Mouse (Mus musculus) liver, adult 2 months (tissue): ENCODE results near the gene Nr2e1. TPM values are rescaled to one million over a fixed set of nuclear protein-coding genes. Genes with fewer than 3 reads are reported as not detected.
A peak's percentile ranks its signal among the peaks of the same experiment; 100 is the strongest.

ENCODE experiments used
- DNase-seq: peaks from one replicate; pipeline ENCODE4 v3.0.0-alpha.2; 2011; ENCODE audit warnings: low read depth, low spot score; ENCODE audit errors: extremely low read depth
- H3K27ac ChIP-seq: fragments of 200-500 bp; replicated peaks from 2 replicates; pipeline ENCODE4 v1.5.1; 2012; ENCODE audit warnings: low read depth, mild to moderate bottlenecking, control low read depth, inconsistent platforms, low read length; ENCODE audit not compliant: insufficient read depth
- H3K27me3 ChIP-seq: fragments of 200-500 bp; 2 replicates; pipeline ENCODE4 v1.6.1; 2012; ENCODE audit warnings: mild to moderate bottlenecking, moderate library complexity, low read length, inconsistent platforms; ENCODE audit not compliant: control insufficient read depth, insufficient read depth
- H3K36me3 ChIP-seq: fragments of 200-500 bp; 2 replicates; pipeline ENCODE4 v1.6.1; 2012; ENCODE audit warnings: low read length, inconsistent platforms; ENCODE audit not compliant: control insufficient read depth, insufficient read depth
- H3K4me1 ChIP-seq: fragments of 200-500 bp; 2 replicates; pipeline ENCODE4 v1.6.1; 2011; ENCODE audit warnings: low read length; ENCODE audit not compliant: control insufficient read depth, insufficient read depth
- H3K4me3 ChIP-seq: fragments of 200-500 bp; 2 replicates; pipeline ENCODE4 v1.5.1; 2011; ENCODE audit warnings: low read depth, mild to moderate bottlenecking, control low read depth, low read length, moderate library complexity; ENCODE audit not compliant: insufficient read depth
- H3K79me2 ChIP-seq: fragments of 200-500 bp; 2 replicates; pipeline ENCODE4 v1.6.1; 2012; ENCODE audit warnings: inconsistent platforms, mild to moderate bottlenecking, low read length, moderate library complexity; ENCODE audit not compliant: control insufficient read depth, insufficient read depth
- H3K9ac ChIP-seq: fragments of 200-500 bp; 2 replicates; pipeline ENCODE4 v1.6.1; 2012; ENCODE audit warnings: low read depth, mild to moderate bottlenecking, control low read depth, inconsistent platforms, low read length
- CTCF ChIP-seq: fragments of 200-500 bp; IDR thresholded peaks from 2 replicates; pipeline ENCODE4 v1.5.1; 2011; ENCODE audit warnings: low read depth, low read length, control low read depth
- POLR2A ChIP-seq: fragments of 200-500 bp; IDR thresholded peaks from 2 replicates; pipeline ENCODE4 v1.6.1; 2011; ENCODE audit warnings: low read length, control low read depth; ENCODE audit not compliant: insufficient read depth; ENCODE audit errors: extremely low read depth
- WGBS: fragments of 180-500 bp; shearing (Covaris S2); methylation state at CpG from one replicate; pipeline ENCODE4 v1.1.7; 2018; 5-methylcytosine and 5-hydroxymethylcytosine counted together
- polyA plus RNA-seq: library from polyadenylated mRNA; depleted of rRNA; stranded (reverse); fragments of >200 nt; gene quantifications from 2 replicates; pipeline ENCODE4 v1.2.3, GENCODE M21; 2012
- total RNA-seq: library from RNA; depleted of rRNA; stranded (reverse); fragments of >200 nt; gene quantifications from 2 replicates; pipeline ENCODE4 v1.2.3, GENCODE M21; 2014

The Nr2e1 gene
- total and polyA plus RNA-seq, 2 experiments: not detected

- Histone ChIP-seq H3K79me2 (no peaks in the 10 kb centered on the region), H3K4me3 (no peak overlapping the region), H3K36me3 (no peaks in the 10 kb centered on the region), H3K27me3 (peaks cover 41% of the 10 kb centered on the region), H3K9ac (no peak overlapping the region), H3K27ac (no peak overlapping the region), H3K4me1 (no peaks in the 10 kb centered on the region)
- 4% methylated on average over 10 of the region's 10 CpGs for WGBS
- TF ChIP-seq POLR2A (no peak), CTCF (no peak)
- no peak for DNase-seq
These were observed 8.8 kb downstream of the Nr2e1 start for GRCm38 (mm10) chr10:42574639-42575038.

GRCm38 (mm10) chr10:42572971-42573370 is 10.5 kb downstream of the Nr2e1 start:
- no peak for TF ChIP-seq CTCF
- no peak for TF ChIP-seq POLR2A
- no peaks in the 10 kb centered on the region for H3K36me3 ChIP-seq
- no peak overlapping the region for H3K9ac ChIP-seq
- 4% methylated on average over 15 of the region's 15 CpGs for WGBS
- H3K4me3 ChIP-seq: no peak overlapping the region
- H3K27me3 ChIP-seq: peaks cover 30% of the 10 kb centered on the region
- H3K79me2 ChIP-seq: no peaks in the 10 kb centered on the region
- no peak overlapping the region for H3K27ac ChIP-seq
- DNase-seq: no peak
- no peaks in the 10 kb centered on the region for H3K4me1 ChIP-seq

GRCm38 (mm10) chr10:42572567-42572966 is 10.9 kb downstream of the Nr2e1 start:
- Histone ChIP-seq H3K4me1 (no peaks in the 10 kb centered on the region), H3K4me3 (no peak overlapping the region), H3K36me3 (no peaks in the 10 kb centered on the region), H3K27me3 (peaks cover 28% of the 10 kb centered on the region), H3K79me2 (no peaks in the 10 kb centered on the region), H3K27ac (no peak overlapping the region), H3K9ac (no peak overlapping the region)
- no peak for TF ChIP-seq CTCF
- TF ChIP-seq POLR2A: no peak
- 3% methylated on average over 20 of the region's 20 CpGs for WGBS
- DNase-seq: no peak

GRCm38 (mm10) chr10:42562272-42562671 is 21.2 kb downstream of the Nr2e1 start:
- Histone ChIP-seq H3K36me3 (no peaks in the 10 kb centered on the region), H3K27me3 (peaks cover 11% of the 10 kb centered on the region), H3K9ac (no peak overlapping the region), H3K4me3 (no peak overlapping the region), H3K79me2 (no peaks in the 10 kb centered on the region), H3K27ac (no peak overlapping the region), H3K4me1 (no peaks in the 10 kb centered on the region)
- peak; percentile 8 for DNase-seq
- TF ChIP-seq CTCF: no peak
- no peak for TF ChIP-seq POLR2A
- whole genome bisulfite sequencing: 6% methylated on average over 12 of the region's 12 CpGs

- Histone ChIP-seq H3K36me3 (no peaks in the 10 kb centered on the region), H3K4me3 (no peak overlapping the region), H3K27ac (no peak overlapping the region), H3K79me2 (no peaks in the 10 kb centered on the region), H3K27me3 (peaks cover 2% of the 10 kb centered on the region; the same call in 1 of the 2 replicates), H3K4me1 (no peaks in the 10 kb centered on the region), H3K9ac (no peak overlapping the region)
- no peak for TF ChIP-seq POLR2A
- DNase-seq: no peak
- WGBS: 71% methylated on average over 5 of the region's 5 CpGs
These were observed 23.7 kb downstream of the Nr2e1 start for GRCm38 (mm10) chr10:42559581-42560200.

- H3K27ac ChIP-seq: no peak overlapping the region
These were observed 36.9 kb downstream of the Nr2e1 start for GRCm38 (mm10) chr10:42546507-42546906.

More at GRCm38 (mm10) chr10:42546507-42546906, 36.9 kb downstream of the Nr2e1 start:
- Histone ChIP-seq H3K9ac (no peak overlapping the region), H3K79me2 (no peaks in the 10 kb centered on the region), H3K36me3 (no peaks in the 10 kb centered on the region), H3K27me3 (no peaks in the 10 kb centered on the region), H3K4me3 (no peak overlapping the region), H3K4me1 (no peaks in the 10 kb centered on the region)
- WGBS: 93% methylated on average over 3 of the region's 3 CpGs
- no peak for DNase-seq
- TF ChIP-seq CTCF: no peak
- no peak for TF ChIP-seq POLR2A
